Mouse (Mus musculus): Measurements from ENCODE around the gene Shisa2. TPM values are rescaled to one million over a fixed set of nuclear protein-coding genes. Genes with fewer than 3 reads are reported as not detected.
A peak's percentile ranks its signal among the peaks of the same experiment; 100 is the strongest.

Shisa2 gene
- polyA plus RNA-seq, 1 experiment from 2014 or later = 14.8 TPM

- Histone ChIP-seq H3K4me2 (ENCODE audit: low read length) (peak overlapping the region; percentile 95), H3K4me1 (ENCODE audit: control insufficient read depth in 2 of 2, insufficient read depth in 2 of 2, low read length in 2 of 2) (peaks cover 0 to 11% of the 10 kb centered on the region in 2 experiments; a peak in 2 of 4 replicates), H3K9ac (ENCODE audit: low read length) (peak overlapping the region; percentile 78; the same call in 1 of the 2 replicates), H3K4me3 (ENCODE audit: control insufficient read depth in 1 of 2, insufficient read depth in 1 of 2, low read depth in 1 of 2, low read length in 2 of 2) (no peak overlapping the region), H3K9me3 (ENCODE audit: control insufficient read depth, low read length) (no peaks in the 10 kb centered on the region), H3K27ac (replicated peaks in 1 of 2; ENCODE audit: control insufficient read depth in 1 of 2, insufficient read depth in 1 of 2, low read depth in 2 of 2, low read length in 2 of 2) (no peak overlapping the region), H3K36me3 (ENCODE audit: control insufficient read depth, insufficient read depth, low read length) (no peaks in the 10 kb centered on the region), H3K27me3 (ENCODE audit: control insufficient read depth, insufficient read depth, low read length) (no peaks in the 10 kb centered on the region)
- WGBS = 51% methylated on average over 9 of the region's 9 CpGs
- no peak for ATAC-seq (ENCODE audit: insufficient number of reproducible peaks, insufficient read depth, low FRiP score, low read depth)
Measured at GRCm38 (mm10) chr14:59624326-59624885, 702 bp upstream of the Shisa2 start.

GRCm38 (mm10) chr14:59625806-59626364 is 777 bp downstream of the Shisa2 start:
- peak overlapping the region; percentile 56 to 68 for H3K4me3 ChIP-seq (ENCODE audit: control insufficient read depth in 1 of 2, insufficient read depth in 1 of 2, low read depth in 1 of 2, low read length in 2 of 2)
- no peaks in the 10 kb centered on the region for H3K9me3 ChIP-seq (ENCODE audit: control insufficient read depth, low read length)
- H3K36me3 ChIP-seq (ENCODE audit: control insufficient read depth, insufficient read depth, low read length) = peaks cover 9% of the 10 kb centered on the region
- peak overlapping the region; percentile 30 to 77 for H3K27ac ChIP-seq (replicated peaks in 1 of 2; ENCODE audit: control insufficient read depth in 1 of 2, insufficient read depth in 1 of 2, low read depth in 2 of 2, low read length in 2 of 2)
- H3K9ac ChIP-seq (ENCODE audit: low read length) = peak overlapping the region; percentile 78
- under 1% methylated on average over 51 of the region's 51 CpGs for WGBS
- H3K4me2 ChIP-seq (ENCODE audit: low read length) = peak overlapping the region; percentile 95
- no peaks in the 10 kb centered on the region for H3K27me3 ChIP-seq (ENCODE audit: control insufficient read depth, insufficient read depth, low read length)
- ATAC-seq (ENCODE audit: insufficient number of reproducible peaks, insufficient read depth, low FRiP score, low read depth) = peak; percentile 32; the same call in 1 of the 2 replicates
- peaks cover 0 to 11% of the 10 kb centered on the region in 2 experiments; a peak in 2 of 4 replicates for H3K4me1 ChIP-seq (ENCODE audit: control insufficient read depth in 2 of 2, insufficient read depth in 2 of 2, low read length in 2 of 2)

- Histone ChIP-seq H3K36me3 (ENCODE audit: control insufficient read depth, insufficient read depth, low read length) (peaks cover 9% of the 10 kb centered on the region), H3K4me1 (ENCODE audit: control insufficient read depth in 2 of 2, insufficient read depth in 2 of 2, low read length in 2 of 2) (peaks cover 0 to 11% of the 10 kb centered on the region in 2 experiments; a peak in 2 of 4 replicates), H3K9ac (ENCODE audit: low read length) (peak overlapping the region; percentile 78), H3K4me3 (ENCODE audit: control insufficient read depth in 1 of 2, insufficient read depth in 1 of 2, low read depth in 1 of 2, low read length in 2 of 2) (peak overlapping the region; percentile 56 to 68), H3K9me3 (ENCODE audit: control insufficient read depth, low read length) (no peaks in the 10 kb centered on the region), H3K4me2 (ENCODE audit: low read length) (peak overlapping the region; percentile 95), H3K27ac (replicated peaks in 1 of 2; ENCODE audit: control insufficient read depth in 1 of 2, insufficient read depth in 1 of 2, low read depth in 2 of 2, low read length in 2 of 2) (peak overlapping the region in 1 of 2 experiments; percentile 77; a peak in 2 of 4 replicates), H3K27me3 (ENCODE audit: control insufficient read depth, insufficient read depth, low read length) (no peaks in the 10 kb centered on the region)
- WGBS = 43% methylated on average over 8 of the region's 8 CpGs
- no peak for ATAC-seq (ENCODE audit: insufficient number of reproducible peaks, insufficient read depth, low FRiP score, low read depth)
Measured at GRCm38 (mm10) chr14:59626711-59627110, 1.6 kb downstream of the Shisa2 start.

- no peak for ATAC-seq (ENCODE audit: insufficient number of reproducible peaks, insufficient read depth, low FRiP score, low read depth)
- Histone ChIP-seq H3K4me3 (ENCODE audit: control insufficient read depth in 1 of 2, insufficient read depth in 1 of 2, low read depth in 1 of 2, low read length in 2 of 2) (peak overlapping the region; percentile 56 to 68), H3K27me3 (ENCODE audit: control insufficient read depth, insufficient read depth, low read length) (no peaks in the 10 kb centered on the region), H3K27ac (replicated peaks in 1 of 2; ENCODE audit: control insufficient read depth in 1 of 2, insufficient read depth in 1 of 2, low read depth in 2 of 2, low read length in 2 of 2) (no peak overlapping the region), H3K4me1 (ENCODE audit: control insufficient read depth in 2 of 2, insufficient read depth in 2 of 2, low read length in 2 of 2) (peaks cover 0 to 11% of the 10 kb centered on the region in 2 experiments; a peak in 2 of 4 replicates), H3K4me2 (ENCODE audit: low read length) (peak overlapping the region; percentile 95), H3K36me3 (ENCODE audit: control insufficient read depth, insufficient read depth, low read length) (peaks cover 9% of the 10 kb centered on the region), H3K9ac (ENCODE audit: low read length) (peak overlapping the region; percentile 78), H3K9me3 (ENCODE audit: control insufficient read depth, low read length) (no peaks in the 10 kb centered on the region)
- WGBS = 49% methylated on average over 9 of the region's 9 CpGs
Measured at GRCm38 (mm10) chr14:59627142-59627680, 2.1 kb downstream of the Shisa2 start.

GRCm38 (mm10) chr14:59627823-59628222 is 2.7 kb downstream of the Shisa2 start:
- no peak overlapping the region for H3K27ac ChIP-seq (replicated peaks in 1 of 2; ENCODE audit: control insufficient read depth in 1 of 2, insufficient read depth in 1 of 2, low read depth in 2 of 2, low read length in 2 of 2)
- WGBS = 46% methylated on average over 7 of the region's 7 CpGs
- ATAC-seq (ENCODE audit: insufficient number of reproducible peaks, insufficient read depth, low FRiP score, low read depth) = no peak
- H3K9me3 ChIP-seq (ENCODE audit: control insufficient read depth, low read length) = no peaks in the 10 kb centered on the region
- H3K36me3 ChIP-seq (ENCODE audit: control insufficient read depth, insufficient read depth, low read length) = peaks cover 9% of the 10 kb centered on the region
- peak overlapping the region; percentile 95 for H3K4me2 ChIP-seq (ENCODE audit: low read length)
- H3K9ac ChIP-seq (ENCODE audit: low read length) = peak overlapping the region; percentile 78
- H3K4me3 ChIP-seq (ENCODE audit: control insufficient read depth in 1 of 2, insufficient read depth in 1 of 2, low read depth in 1 of 2, low read length in 2 of 2) = peak overlapping the region; percentile 35 to 68
- peaks cover 0 to 11% of the 10 kb centered on the region in 2 experiments; a peak in 2 of 4 replicates for H3K4me1 ChIP-seq (ENCODE audit: control insufficient read depth in 2 of 2, insufficient read depth in 2 of 2, low read length in 2 of 2)
- H3K27me3 ChIP-seq (ENCODE audit: control insufficient read depth, insufficient read depth, low read length) = no peaks in the 10 kb centered on the region

GRCm38 (mm10) chr14:59629308-59629707 is 4.2 kb downstream of the Shisa2 start:
- no peak for ATAC-seq (ENCODE audit: insufficient number of reproducible peaks, insufficient read depth, low FRiP score, low read depth)
- H3K9me3 ChIP-seq (ENCODE audit: control insufficient read depth, low read length) = no peaks in the 10 kb centered on the region
- H3K27me3 ChIP-seq (ENCODE audit: control insufficient read depth, insufficient read depth, low read length) = no peaks in the 10 kb centered on the region
- H3K4me1 ChIP-seq (ENCODE audit: control insufficient read depth in 2 of 2, insufficient read depth in 2 of 2, low read length in 2 of 2) = peaks cover 0 to 11% of the 10 kb centered on the region in 2 experiments; a peak in 2 of 4 replicates
- H3K36me3 ChIP-seq (ENCODE audit: control insufficient read depth, insufficient read depth, low read length) = peaks cover 9% of the 10 kb centered on the region
- no peak overlapping the region for H3K27ac ChIP-seq (replicated peaks in 1 of 2; ENCODE audit: control insufficient read depth in 1 of 2, insufficient read depth in 1 of 2, low read depth in 2 of 2, low read length in 2 of 2)
- no peak overlapping the region for H3K9ac ChIP-seq (ENCODE audit: low read length)
- no peak overlapping the region for H3K4me3 ChIP-seq (ENCODE audit: control insufficient read depth in 1 of 2, insufficient read depth in 1 of 2, low read depth in 1 of 2, low read length in 2 of 2)
- 88% methylated on average over 15 of the region's 15 CpGs for WGBS
- H3K4me2 ChIP-seq (ENCODE audit: low read length) = no peak overlapping the region

DNA sequence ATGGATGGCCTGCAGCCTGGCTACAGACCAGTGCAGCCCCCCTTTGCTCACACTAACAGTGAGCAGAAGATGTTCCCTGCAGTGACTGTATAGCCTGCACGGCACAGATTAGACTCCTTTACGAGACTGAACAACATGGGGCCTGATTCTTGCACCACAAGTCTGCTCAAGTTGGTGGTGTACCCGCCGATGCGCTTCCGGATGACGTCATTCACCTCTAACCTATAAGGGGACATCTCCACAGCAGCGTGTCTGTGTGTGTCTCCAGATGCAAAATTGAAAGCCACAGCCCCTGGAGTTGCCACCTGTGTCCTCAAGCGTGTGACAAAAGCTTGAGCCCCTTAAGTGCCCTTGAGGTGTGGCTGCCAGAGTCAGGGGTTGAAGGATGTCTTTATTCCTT is 5.0 kb downstream of the Shisa2 start:
- Histone ChIP-seq H3K27me3 (ENCODE audit: control insufficient read depth, insufficient read depth, low read length) (no peaks in the 10 kb centered on the region), H3K9me3 (ENCODE audit: control insufficient read depth, low read length) (no peaks in the 10 kb centered on the region), H3K27ac (replicated peaks in 1 of 2; ENCODE audit: control insufficient read depth in 1 of 2, insufficient read depth in 1 of 2, low read depth in 2 of 2, low read length in 2 of 2) (no peak overlapping the region), H3K4me2 (ENCODE audit: low read length) (no peak overlapping the region), H3K9ac (ENCODE audit: low read length) (no peak overlapping the region), H3K4me3 (ENCODE audit: control insufficient read depth in 1 of 2, insufficient read depth in 1 of 2, low read depth in 1 of 2, low read length in 2 of 2) (no peak overlapping the region), H3K4me1 (ENCODE audit: control insufficient read depth in 2 of 2, insufficient read depth in 2 of 2, low read length in 2 of 2) (peaks cover 0 to 11% of the 10 kb centered on the region in 2 experiments; a peak in 2 of 4 replicates), H3K36me3 (ENCODE audit: control insufficient read depth, insufficient read depth, low read length) (peaks cover 9% of the 10 kb centered on the region)
- ATAC-seq (ENCODE audit: insufficient number of reproducible peaks, insufficient read depth, low FRiP score, low read depth) = no peak
- 88% methylated on average over 9 of the region's 9 CpGs for WGBS
